Mouse (Mus musculus) cerebellum, adult 2 months (tissue): ENCODE data around the gene Fkbp4. TPM values are rescaled to one million over a fixed set of nuclear protein-coding genes. Genes with fewer than 3 reads are reported as not detected.

Source experiments
- DNase-seq, 2 experiments: peaks; one replicate each; pipeline ENCODE4 v3.0.0; 2021
- H3K27ac ChIP-seq: fragments of 200-500 bp; 2 replicates; pipeline ENCODE4 v1.5.1; 2012; ENCODE audit warnings: low read length, control low read depth, inconsistent platforms; ENCODE audit not compliant: insufficient read depth
- H3K27me3 ChIP-seq: fragments of 200-500 bp; 2 replicates; pipeline ENCODE4 v1.6.1; 2012; ENCODE audit warnings: inconsistent platforms, mild to moderate bottlenecking, low read length, moderate library complexity; ENCODE audit not compliant: control insufficient read depth, insufficient read depth
- H3K4me1 ChIP-seq: fragments of 200-500 bp; 2 replicates; pipeline ENCODE4 v1.6.1; 2011; ENCODE audit warnings: low read length; ENCODE audit not compliant: control insufficient read depth, insufficient read depth
- H3K4me3 ChIP-seq: fragments of 200-500 bp; replicated peaks from 2 replicates; pipeline ENCODE3; 2011; ENCODE audit warnings: mild to moderate bottlenecking, low read depth, low read length, control low read depth; ENCODE audit not compliant: insufficient read depth
- CTCF ChIP-seq: fragments of 200-500 bp; IDR thresholded peaks from 2 replicates; pipeline ENCODE4 v1.5.1; 2011; ENCODE audit warnings: low read depth, mild to moderate bottlenecking, control low read depth, low read length, moderate library complexity, borderline replicate concordance; ENCODE audit not compliant: insufficient read depth
- POLR2A ChIP-seq: fragments of 200-500 bp; IDR thresholded peaks from 2 replicates; pipeline ENCODE4 v1.6.1; 2011; ENCODE audit warnings: low read length, control low read depth, borderline replicate concordance; ENCODE audit not compliant: insufficient read depth
- WGBS: fragments of 180-500 bp; shearing (Covaris S2); methylation state at CpG from one replicate; pipeline ENCODE4 v1.1.7; 2018; 5-methylcytosine and 5-hydroxymethylcytosine counted together
- polyA plus RNA-seq: library from polyadenylated mRNA; depleted of rRNA; stranded (reverse); fragments of >200 nt; gene quantifications from 2 replicates; pipeline ENCODE4 v1.2.3, GENCODE M21; 2012; rRNA removed

The Fkbp4 gene
- polyA plus RNA-seq = 249 and 256 TPM in 2 replicates

DNA sequence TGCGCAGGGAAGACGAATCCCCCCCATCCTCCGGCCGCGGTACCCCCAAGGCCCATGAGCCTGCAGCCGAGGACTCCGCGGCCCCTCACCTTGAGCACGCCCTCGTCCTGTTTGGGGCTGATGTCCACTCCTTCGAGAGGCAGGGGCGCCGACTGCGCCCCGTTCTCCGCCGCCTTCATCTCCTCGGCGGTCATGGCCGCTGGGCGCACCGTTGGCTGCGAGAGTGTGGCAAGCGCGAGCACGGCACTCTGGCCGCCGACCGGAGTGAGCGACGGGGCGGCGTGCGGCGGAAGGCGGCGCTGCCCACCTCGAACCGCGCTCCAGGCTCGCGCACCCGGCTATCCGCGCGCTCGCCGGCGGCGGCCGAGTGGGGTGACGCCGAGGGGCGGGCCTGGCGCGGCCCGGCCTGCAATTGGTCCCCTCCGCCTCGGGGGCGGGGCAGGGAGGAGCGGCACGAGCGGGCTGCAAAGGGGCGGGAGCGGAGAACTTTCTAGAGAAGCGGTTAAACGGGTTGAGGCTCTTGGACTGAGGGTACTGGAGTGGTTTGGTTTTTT lies at the start of gene Fkbp4:
Gene Fkbp4 (minus strand): TSS at position 361 of the 554 bp plus-strand sequence.
- Histone ChIP-seq H3K4me1 (peaks cover 17% of the 10 kb centered on the region), H3K4me3 (peak within 1 kb of the TSS; percentile 92), H3K27me3 (no peaks in the 10 kb centered on the region), H3K27ac (peak within 1 kb of the TSS; percentile 60)
- peak; percentile 93 to 95 for DNase-seq
- under 1% methylated on average over 63 of the region's 67 CpGs for WGBS
- no peak for TF ChIP-seq CTCF
- TF ChIP-seq POLR2A = peak; percentile 88

DNA sequence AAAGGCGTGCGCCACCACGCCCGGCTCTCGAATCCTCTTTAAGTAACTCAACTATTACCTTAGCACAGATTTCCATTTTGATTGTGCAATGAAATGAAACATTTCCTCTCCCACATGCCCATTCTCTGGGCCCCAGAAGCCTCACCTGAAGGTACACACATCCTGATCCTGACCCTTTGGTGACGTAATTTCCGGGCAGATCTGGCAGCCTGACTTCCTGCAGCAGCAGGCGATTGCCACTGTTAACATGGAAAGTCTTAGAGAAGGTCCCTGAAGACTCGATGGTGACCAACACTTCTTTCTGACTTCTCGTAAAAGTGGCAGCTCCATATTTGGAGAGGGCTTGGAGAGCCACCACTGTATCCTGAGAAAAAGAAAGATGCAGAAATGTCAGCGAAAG lies 49.3 kb upstream of the Fkbp4 start:
- Histone ChIP-seq H3K27me3 (no peaks in the 10 kb centered on the region), H3K27ac (no peak overlapping the region), H3K4me1 (no peaks in the 10 kb centered on the region), H3K4me3 (no peak overlapping the region)
- TF ChIP-seq POLR2A (no peak), CTCF (no peak)
- DNase-seq = no peak
- WGBS = 95% methylated on average over 11 of the region's 11 CpGs

DNA sequence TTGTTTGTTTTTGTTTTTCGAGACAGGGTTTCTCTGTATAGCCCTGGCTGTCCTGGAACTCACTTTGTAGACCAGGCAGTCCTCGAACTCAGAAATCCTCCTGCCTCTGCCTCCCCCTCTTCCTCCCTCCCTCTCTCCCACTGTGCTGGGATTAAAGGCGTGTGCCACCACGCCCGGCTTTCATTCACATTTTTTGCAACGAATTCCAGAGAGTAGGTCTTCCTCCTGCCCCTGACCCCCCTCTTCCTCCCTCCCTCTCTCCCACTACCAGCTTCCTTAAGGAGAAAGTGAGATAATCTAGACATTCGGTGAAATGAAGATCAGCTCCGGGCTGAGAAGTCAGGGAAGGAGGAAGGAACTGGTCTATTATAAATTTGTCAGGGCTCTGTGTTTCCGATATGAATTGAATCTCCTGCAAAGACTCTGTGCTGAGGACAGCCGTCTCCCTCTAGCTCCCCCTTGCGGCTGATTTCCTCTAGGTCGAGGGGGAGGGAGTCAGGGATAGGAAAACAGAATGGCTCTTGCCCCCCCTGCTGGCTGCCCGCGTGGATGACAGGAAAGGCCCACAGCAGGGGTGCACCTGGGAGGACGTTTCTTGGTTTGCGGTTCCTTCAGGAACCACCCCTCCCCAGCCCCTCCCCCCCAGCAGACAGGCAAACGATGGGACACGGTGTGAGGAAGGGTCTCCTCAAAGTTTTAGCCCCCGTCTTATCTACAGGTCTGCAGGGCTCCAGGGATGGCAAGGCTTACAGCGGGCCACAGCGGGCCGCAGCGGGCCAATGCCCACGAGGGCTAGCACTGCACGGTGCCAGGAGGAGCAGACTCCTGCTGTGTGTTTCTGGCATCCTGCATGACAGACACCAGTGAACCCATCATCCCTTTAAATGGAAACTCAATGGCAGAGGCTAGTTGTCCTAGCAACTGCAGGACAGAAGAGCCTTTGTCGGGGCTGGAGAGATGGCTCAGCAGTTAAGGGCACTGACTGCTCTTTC lies 41.3 kb upstream of the Fkbp4 start:
- H3K4me3 ChIP-seq = peak overlapping the region; percentile 48
- TF ChIP-seq POLR2A (no peak), CTCF (peak; percentile 99)
- DNase-seq = peak; percentile 92 to 96
- WGBS = 8% methylated on average over 26 of the region's 26 CpGs
- H3K4me1 ChIP-seq = no peaks in the 10 kb centered on the region
- no peaks in the 10 kb centered on the region for H3K27me3 ChIP-seq
- no peak overlapping the region for H3K27ac ChIP-seq

DNA sequence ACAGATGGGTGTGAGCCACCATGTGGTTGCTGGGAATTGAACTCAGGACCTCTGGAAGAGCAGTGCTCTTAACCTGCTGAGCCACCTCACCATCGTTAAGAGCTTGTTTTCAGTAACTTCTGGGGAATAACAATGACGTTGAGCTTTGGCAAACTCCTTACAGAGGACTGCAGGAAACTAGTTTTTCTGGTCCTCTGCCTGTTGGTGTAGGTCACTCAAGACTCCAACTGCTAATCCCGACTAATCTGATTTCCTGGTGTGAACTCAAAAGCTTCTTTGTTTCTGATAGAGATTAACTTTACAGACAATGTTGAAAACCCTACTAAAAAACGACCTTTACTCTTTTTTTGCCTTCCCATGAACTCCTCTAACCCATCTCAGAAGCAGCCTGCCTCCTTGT lies 39.0 kb upstream of the Fkbp4 start:
- DNase-seq = no peak
- TF ChIP-seq POLR2A = no peak
- no peak for TF ChIP-seq CTCF
- Histone ChIP-seq H3K27me3 (no peaks in the 10 kb centered on the region), H3K27ac (no peak overlapping the region), H3K4me3 (no peak overlapping the region), H3K4me1 (no peaks in the 10 kb centered on the region)
- WGBS = 32% methylated on average over 4 of the region's 4 CpGs

DNA sequence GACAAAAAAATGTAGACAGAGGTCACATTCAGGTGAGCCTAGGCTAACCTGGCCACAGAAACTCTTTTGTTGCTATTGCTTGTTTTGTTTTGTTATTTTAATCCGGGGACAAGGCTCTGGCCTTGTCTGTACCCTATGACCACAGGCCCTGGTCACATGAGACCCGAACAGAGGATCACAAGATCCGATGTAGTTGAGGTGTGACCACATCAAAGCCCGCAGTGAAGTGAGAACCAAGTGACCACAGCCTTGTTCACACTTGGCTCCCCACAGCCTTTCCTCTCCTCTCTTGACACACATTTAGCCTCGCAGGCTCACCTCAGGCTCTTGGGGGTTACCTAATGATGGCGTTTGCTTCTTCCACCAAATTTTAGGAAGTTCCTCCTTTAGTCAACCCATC lies 35.6 kb upstream of the Fkbp4 start:
- H3K4me1 ChIP-seq = no peaks in the 10 kb centered on the region
- H3K27ac ChIP-seq = no peak overlapping the region
- 95% methylated on average over 6 of the region's 6 CpGs for WGBS
- TF ChIP-seq CTCF (no peak), POLR2A (no peak)
- H3K4me3 ChIP-seq = no peak overlapping the region
- no peak for DNase-seq
- no peaks in the 10 kb centered on the region for H3K27me3 ChIP-seq

DNA sequence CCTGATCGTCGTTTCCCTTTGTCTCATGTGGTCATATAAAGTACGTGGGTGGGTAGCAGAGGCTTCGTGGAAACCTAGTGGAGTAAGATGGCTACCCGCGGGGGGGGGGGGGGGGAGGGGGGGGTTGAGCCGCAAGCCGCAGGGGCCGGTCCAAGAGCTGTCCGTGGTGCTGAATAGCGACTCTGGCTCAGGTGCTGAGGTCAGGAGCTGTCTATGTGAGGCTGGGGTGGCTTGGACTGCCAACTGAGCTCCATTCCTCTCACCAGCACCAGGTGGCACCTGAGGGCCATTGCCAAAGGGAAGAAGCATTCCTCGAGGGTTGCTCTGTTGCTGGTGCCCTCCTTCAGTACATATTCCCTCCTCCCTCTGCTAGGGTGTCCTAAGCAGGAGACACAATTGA lies 31.0 kb upstream of the Fkbp4 start:
- Histone ChIP-seq H3K4me3 (no peak overlapping the region), H3K4me1 (no peaks in the 10 kb centered on the region), H3K27ac (no peak overlapping the region), H3K27me3 (no peaks in the 10 kb centered on the region)
- no peak for TF ChIP-seq POLR2A
- TF ChIP-seq CTCF = peak; percentile 34; the same call in 1 of the 2 replicates
- WGBS = 9% methylated on average over 12 of the region's 12 CpGs
- DNase-seq = no peak

DNA sequence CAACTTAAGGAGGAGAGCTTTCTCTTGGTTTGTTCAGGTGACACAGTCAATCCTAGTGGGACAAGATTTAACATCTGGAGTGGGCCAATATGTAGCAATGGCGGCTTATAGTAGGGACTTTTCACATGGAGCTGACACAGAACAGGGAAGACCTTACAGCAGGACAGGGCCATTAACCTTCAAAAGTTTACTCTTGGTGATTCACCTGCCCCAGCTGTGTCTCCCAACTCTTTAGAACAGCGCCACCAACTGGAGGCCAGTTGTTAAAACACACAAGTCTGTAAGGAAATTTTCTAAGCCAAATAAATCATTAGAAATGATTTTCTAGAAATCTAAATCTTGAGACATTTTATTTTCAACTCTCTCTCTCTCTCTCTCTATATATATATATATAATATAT lies 28.8 kb upstream of the Fkbp4 start:
- Histone ChIP-seq H3K4me1 (no peaks in the 10 kb centered on the region), H3K4me3 (no peak overlapping the region), H3K27ac (no peak overlapping the region), H3K27me3 (no peaks in the 10 kb centered on the region)
- peak; percentile 19; the same call in 1 of the 2 replicates for TF ChIP-seq CTCF
- no peak for TF ChIP-seq POLR2A
- WGBS = 47% methylated on average over 2 of the region's 2 CpGs
- DNase-seq = no peak

DNA sequence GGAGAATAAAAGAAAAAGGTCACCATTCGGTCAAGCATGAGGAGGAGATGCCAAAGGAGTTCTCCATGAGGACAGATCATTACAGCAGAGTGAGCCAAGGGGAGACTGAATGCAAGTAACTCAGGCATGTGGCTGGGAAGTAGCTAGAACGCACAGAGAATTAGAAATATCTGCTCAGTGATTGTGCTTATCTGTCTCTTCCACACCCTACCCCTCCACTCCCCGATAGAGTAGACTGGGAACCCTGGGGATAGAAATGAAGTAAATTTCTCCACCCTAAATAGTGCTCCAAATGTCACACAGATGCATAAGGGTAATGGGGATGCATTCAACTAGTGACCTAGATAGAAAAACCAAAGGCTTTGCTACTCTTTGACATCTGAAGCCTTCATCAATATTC lies 28.1 kb upstream of the Fkbp4 start:
- Histone ChIP-seq H3K27me3 (no peaks in the 10 kb centered on the region), H3K27ac (no peak overlapping the region), H3K4me1 (no peaks in the 10 kb centered on the region), H3K4me3 (no peak overlapping the region)
- no peak for DNase-seq
- 78% methylated on average over 3 of the region's 3 CpGs for WGBS
- TF ChIP-seq POLR2A (no peak), CTCF (no peak)
